Mouse (Mus musculus): ENCODE measurements at regions not wholly inside any gene's neighbourhood (a gene's known extent, or its start where the extent isn't known, plus 50 kb on each side); places are given as distances from the start of the nearest gene placed in this dataset.
"Not testable (repeated sequence)": the region's sequence is repeated elsewhere in the genome, so short reads cannot be mapped to it uniquely, and the experiment has no call there.

- DNase-seq (ENCODE audit: low read depth, low spot score) = no peak
Observed at GRCm38 (mm10) chr3:39776278-39777039, 754.6 kb upstream of the Intu start.

- no peak for DNase-seq (ENCODE audit: low read depth, low spot score)
Observed at GRCm38 (mm10) chr3:39779690-39780218, 751.3 kb upstream of the Intu start.

GRCm38 (mm10) chr3:39780270-39780669 is 750.8 kb upstream of the Intu start:
- no peak for DNase-seq (ENCODE audit: low read depth, low spot score)

DNA sequence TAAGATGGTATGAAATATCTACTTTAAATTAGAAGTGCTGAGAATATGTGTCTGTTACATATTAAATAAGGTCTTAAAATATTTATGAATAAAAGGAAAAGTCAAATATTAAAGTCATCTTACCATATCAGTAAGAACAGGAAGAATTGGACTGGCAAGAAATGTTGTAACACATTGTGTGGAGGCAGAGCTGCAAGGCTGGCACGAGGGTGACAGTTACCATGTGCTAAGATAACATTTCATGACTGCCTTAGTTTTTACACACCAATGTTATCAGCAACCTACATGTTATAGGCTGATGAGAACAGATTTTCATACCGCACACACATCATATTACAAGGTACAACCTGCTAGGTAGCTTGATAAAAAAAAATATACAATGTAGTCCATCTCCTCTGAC is 746.2 kb upstream of the Intu start:
- DNase-seq (ENCODE audit: low read depth, low spot score) = no peak

DNA sequence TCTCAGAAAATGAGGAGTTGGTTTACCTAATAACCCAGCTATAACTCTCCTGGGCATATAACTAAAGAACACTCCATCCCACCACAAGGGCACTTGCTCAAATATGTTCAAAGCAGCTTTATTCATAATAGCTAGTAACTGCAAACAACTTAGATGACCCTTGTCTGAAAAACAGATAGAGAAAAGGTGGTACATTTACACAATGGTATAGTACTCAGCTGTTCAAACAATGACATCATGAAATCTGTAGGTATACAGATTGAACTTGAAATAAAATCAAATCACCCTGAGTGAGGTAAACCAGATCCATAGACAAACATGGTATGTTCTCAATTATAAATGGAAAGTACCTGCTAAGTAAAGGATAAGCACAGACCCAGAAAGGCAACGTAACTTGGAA is 721.5 kb upstream of the Intu start:
- no peak for DNase-seq (ENCODE audit: low read depth, low spot score)

DNA sequence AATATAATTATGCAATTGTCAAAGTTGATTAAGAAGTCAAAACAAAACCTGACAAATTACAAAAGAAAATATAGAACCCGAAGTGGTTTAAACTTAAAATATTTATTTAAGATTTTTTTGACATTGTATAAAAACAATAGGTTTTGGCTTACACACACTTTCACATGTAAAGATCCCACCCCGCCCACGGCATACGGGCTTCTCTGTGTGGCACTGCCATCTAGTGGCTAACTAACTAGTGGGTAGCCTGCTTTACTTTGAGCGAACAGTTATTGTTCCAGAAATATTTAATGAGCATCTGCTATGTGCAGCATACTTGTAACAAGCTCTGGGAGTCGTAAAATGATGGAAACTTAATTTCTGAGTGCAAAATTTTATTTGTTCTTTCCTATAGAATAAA is 716.3 kb upstream of the Intu start:
- peak; percentile 37 for DNase-seq (ENCODE audit: low read depth, low spot score)

DNA sequence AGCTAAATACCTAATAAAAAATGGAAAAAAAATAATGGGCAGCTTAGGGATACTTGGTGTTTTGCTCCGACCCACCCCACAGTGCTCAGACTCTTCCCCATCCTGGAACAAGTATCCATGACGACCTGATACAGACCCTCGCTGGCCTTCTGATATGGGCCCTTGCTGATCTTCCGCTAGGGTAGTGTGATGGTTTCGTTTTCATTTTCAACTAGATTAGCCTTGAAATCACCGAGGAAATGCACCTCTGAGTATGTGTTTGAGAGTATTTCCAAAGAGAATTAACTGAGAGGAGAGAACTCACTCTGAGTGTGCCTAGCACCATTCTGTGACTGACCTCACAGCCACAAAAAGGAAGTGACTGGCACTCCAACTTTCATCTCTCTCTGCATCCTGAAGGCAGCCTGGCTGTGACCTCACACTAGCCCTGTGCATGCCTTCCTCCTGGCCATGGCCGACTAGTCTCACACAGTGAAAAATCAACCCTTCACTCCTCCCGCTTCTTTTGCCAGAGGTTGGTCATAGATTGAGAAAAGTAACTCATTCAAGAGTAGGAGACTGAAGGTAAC is 700.5 kb upstream of the Intu start:
- peak; percentile 3 for DNase-seq (ENCODE audit: low read depth, low spot score)

- DNase-seq (ENCODE audit: low read depth, low spot score) = no peak
Observed at GRCm38 (mm10) chr3:39838377-39839145, 692.5 kb upstream of the Intu start.

DNA sequence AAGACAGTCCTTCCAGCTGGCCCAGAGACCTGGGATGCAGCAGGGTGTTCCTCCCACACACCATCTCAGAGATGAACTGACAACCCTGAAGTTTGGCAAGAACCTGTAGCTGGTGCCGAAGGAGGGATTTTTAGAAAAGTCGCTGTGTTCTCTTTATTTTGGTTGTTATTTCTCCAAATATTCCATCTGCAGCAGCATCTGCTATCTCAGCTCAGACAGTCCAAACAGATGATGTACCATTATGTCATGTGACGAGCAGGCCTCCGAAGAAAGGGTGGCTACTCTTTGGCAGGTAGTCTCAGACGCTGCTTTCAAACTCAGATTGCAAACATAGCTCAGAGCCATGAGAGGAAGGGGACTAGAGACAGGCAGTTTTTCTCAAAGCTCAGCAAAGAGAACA is 690.1 kb upstream of the Intu start:
- no peak for DNase-seq (ENCODE audit: low read depth, low spot score)

DNA sequence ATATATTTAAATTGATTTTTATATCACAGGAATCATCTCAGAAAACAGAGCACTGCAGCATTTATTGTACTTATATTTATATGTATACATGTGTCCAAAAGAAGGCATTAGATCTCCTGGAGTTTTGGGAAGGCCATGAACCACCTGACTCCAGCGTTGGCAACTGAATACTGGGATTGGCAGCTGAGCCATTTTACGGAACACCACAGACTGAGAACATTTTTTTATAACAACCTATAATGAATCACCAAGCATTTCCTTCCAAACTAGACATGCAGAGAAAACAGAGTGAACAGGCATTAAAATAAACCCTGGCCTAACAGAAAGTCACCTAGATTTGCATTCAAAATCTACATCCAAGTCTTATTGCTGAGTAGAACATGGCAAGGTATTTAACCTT is 686.0 kb upstream of the Intu start:
- no peak for DNase-seq (ENCODE audit: low read depth, low spot score)

GRCm38 (mm10) chr3:39848829-39849228 is 682.3 kb upstream of the Intu start:
- DNase-seq (ENCODE audit: low read depth, low spot score) = no peak

GRCm38 (mm10) chr3:39857214-39857839 is 673.8 kb upstream of the Intu start:
- no peak for DNase-seq (ENCODE audit: low read depth, low spot score)

DNA sequence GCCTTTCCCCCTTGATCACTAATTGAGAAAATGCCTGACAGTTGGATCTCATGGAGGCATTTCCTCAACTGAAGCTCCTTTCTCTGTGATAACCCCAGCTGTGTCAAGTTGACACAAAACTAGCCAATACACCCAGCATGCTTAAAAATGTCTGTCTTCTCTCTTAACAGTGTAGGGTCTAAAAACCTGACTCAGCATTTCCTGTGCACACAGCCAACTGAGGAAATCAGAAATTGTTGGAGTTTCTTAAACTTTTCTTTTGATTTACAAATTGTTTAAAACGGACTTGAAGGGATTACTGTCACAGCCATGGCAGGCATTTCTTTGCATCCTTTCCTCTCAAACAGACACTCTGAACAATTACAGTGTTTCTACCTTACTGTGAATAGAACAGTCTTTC is 655.0 kb upstream of the Intu start:
- DNase-seq (ENCODE audit: low read depth, low spot score) = not testable (repeated sequence)

- DNase-seq (ENCODE audit: low read depth, low spot score) = no peak
Observed at GRCm38 (mm10) chr3:39884370-39884769, 646.7 kb upstream of the Intu start.

DNA sequence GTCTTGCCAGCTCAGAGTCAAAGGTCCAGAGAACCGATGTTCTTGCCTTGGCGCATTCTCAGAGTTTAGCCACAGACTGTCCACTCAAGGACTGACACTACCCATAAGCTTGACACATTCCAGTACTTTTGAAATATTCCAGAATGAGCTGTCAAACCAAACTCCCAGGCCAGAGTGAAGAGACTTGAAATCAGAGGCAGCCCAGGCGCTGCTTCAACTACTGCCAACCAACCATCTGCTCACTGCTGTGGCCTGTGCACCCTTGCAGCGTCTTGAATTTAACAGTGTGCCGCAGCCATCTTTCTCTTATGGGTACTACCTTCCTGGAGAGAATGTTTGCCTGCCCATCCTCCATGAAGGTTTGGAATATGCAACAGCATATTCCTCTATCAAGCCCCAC is 642.7 kb upstream of the Intu start:
- DNase-seq (ENCODE audit: low read depth, low spot score) = no peak

DNA sequence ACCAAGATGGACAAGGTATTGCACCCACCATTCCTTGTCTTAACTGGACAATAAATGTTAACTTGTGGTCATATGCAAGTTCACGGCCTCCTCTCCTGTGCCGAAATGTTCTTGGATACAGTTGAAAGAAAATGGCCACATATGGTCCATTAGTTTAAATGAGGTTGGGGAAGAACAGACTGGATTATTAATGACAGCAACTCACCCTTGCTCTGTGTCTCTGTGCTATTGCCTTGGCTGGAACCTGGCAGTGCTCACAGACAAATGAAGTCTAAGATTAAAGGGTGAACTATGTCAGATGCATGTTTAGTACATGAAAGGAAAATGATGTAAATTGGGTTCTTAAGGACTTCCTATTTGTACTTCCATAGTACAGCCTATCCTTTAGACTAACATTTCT is 641.9 kb upstream of the Intu start:
- no peak for DNase-seq (ENCODE audit: low read depth, low spot score)

- peak; percentile 8 for DNase-seq (ENCODE audit: low read depth, low spot score)
Observed at GRCm38 (mm10) chr3:39898961-39899360, 632.1 kb upstream of the Intu start.

GRCm38 (mm10) chr3:39900207-39900606 is 630.9 kb upstream of the Intu start:
- no peak for DNase-seq (ENCODE audit: low read depth, low spot score)

DNA sequence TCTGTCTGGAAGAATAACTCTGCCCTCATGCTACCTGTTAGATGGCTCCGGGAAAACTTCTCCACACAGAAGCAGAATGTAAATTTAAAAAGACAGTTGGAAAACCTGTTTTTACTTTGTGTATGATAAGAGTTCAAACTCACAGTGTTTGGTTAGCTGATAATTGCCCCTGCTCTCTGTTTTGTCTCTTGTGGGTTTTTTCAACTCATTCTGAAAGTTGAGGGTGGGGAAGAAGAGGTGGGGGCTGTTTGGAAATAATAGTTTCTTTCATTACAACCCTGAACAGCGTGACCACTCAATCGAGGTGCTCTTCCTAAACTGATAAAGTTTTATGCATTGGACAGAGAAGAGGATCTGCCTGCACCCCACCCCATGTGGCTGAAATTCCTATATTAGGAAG is 626.7 kb upstream of the Intu start:
- DNase-seq (ENCODE audit: low read depth, low spot score) = no peak

DNA sequence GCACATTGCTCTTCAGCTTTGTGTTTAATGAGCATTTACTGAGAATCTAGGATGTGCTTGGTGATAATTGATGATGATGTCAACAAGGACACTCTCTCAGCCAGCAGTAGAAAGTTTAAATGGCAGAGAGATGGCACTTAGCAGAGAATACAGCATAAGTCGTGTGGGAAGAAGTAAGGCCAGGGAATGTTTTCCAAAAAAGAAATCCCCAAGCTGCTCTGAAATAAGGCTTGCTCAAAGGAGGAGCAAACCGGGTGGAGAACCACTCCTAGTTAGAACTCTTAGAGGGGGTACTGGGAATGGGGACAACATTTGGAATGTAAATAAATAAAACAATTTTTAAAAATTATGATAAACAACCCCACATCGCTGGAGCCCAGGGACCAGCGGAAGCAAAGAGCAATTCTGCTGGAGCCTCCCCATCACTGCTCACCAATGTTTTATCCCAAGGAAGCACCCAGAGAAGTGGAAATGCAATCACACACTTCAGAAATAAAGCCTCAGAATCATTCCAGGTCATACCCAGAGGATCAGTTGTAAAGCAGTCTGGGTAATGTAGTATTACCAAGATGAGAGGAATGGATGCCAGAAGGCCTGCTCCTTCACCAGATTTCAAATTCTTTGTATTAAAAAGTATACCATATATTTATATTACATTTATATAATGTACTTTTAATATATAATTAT is 622.3 kb upstream of the Intu start:
- no peak for DNase-seq (ENCODE audit: low read depth, low spot score)

- no peak for DNase-seq (ENCODE audit: low read depth, low spot score)
Observed at GRCm38 (mm10) chr3:39909642-39910041, 621.4 kb upstream of the Intu start.

GRCm38 (mm10) chr3:39918601-39919000 is 612.5 kb upstream of the Intu start:
- DNase-seq (ENCODE audit: low read depth, low spot score) = no peak
